Mouse (Mus musculus): ENCODE results near the gene Mafg. TPM values are rescaled to one million over a fixed set of nuclear protein-coding genes. Genes with fewer than 3 reads are reported as not detected.

The Mafg gene
- polyA plus RNA-seq, 1 experiment from 2014 or later: 36.4 TPM

GRCm38 (mm10) chr11:120575940-120576339, 57.5 kb downstream of the Mafg start:
- no peak overlapping the region for H3K4me3 ChIP-seq (replicated peaks)
- peaks cover 40% of the 10 kb centered on the region for H3K4me1 ChIP-seq
- H3K27ac ChIP-seq (replicated peaks): no peak overlapping the region
- peaks cover 35% of the 10 kb centered on the region for H3K36me3 ChIP-seq
- no peaks in the 10 kb centered on the region for H3K9me3 ChIP-seq (replicated peaks)
- ATAC-seq (ENCODE audit: insufficient number of reproducible peaks, low FRiP score, low TSS enrichment, low read depth): no peak
- no peak overlapping the region for H3K9ac ChIP-seq
- H3K27me3 ChIP-seq: no peaks in the 10 kb centered on the region
- no peak overlapping the region for H3K4me2 ChIP-seq (replicated peaks)

Small RNAs within 50 kb of the gene (microRNA-seq; reads per million reads assigned to microRNA genes)
- 0.86 reads per million for gene Mir6936 (ENCODE audit: borderline number of aligned reads)

Other genes starting within 250 kb of the Mafg start
- 34.1 and 36.3 TPM in 2 replicates for gene Nploc4, start 195.9 kb downstream of the Mafg start, polyA plus RNA-seq (2015; fragmentation: Nextera tagmentation; extraction: Ambion mirVana)
- gene Tspan10, start 191.0 kb downstream of the Mafg start, polyA plus RNA-seq (2015; fragmentation: Nextera tagmentation; extraction: Ambion mirVana): 1.9 and 2.1 TPM in 2 replicates
- gene Pde6g, start 180.1 kb downstream of the Mafg start, polyA plus RNA-seq (2015; fragmentation: Nextera tagmentation; extraction: Ambion mirVana): 0.26 and 0.31 TPM in 2 replicates
- 14.0 and 15.5 TPM in 2 replicates for gene Oxld1, start 175.5 kb downstream of the Mafg start, polyA plus RNA-seq (2015; fragmentation: Nextera tagmentation; extraction: Ambion mirVana)
- 32.4 and 38.5 TPM in 2 replicates for gene Ccdc137, start 175.5 kb downstream of the Mafg start, polyA plus RNA-seq (2015; fragmentation: Nextera tagmentation; extraction: Ambion mirVana)
- gene Arl16, start 166.0 kb downstream of the Mafg start, polyA plus RNA-seq (2015; fragmentation: Nextera tagmentation; extraction: Ambion mirVana): 57.1 and 57.8 TPM in 2 replicates
- gene Mrpl12, start 149.0 kb downstream of the Mafg start, polyA plus RNA-seq (2015; fragmentation: Nextera tagmentation; extraction: Ambion mirVana): 118 and 126 TPM in 2 replicates
- gene Slc25a10, start 141.8 kb downstream of the Mafg start, polyA plus RNA-seq (2015; fragmentation: Nextera tagmentation; extraction: Ambion mirVana): 47.3 and 53.6 TPM in 2 replicates
- gene Gcgr, start 102.9 kb downstream of the Mafg start, polyA plus RNA-seq (2015; fragmentation: Nextera tagmentation; extraction: Ambion mirVana): 0.60 TPM in 2 replicates
- gene Mcrip1, start 83.9 kb downstream of the Mafg start, polyA plus RNA-seq (2015; fragmentation: Nextera tagmentation; extraction: Ambion mirVana): 235 and 237 TPM in 2 replicates
- 1.8 and 2.3 TPM in 2 replicates for gene Ppp1r27, start 82.5 kb downstream of the Mafg start, polyA plus RNA-seq (2015; fragmentation: Nextera tagmentation; extraction: Ambion mirVana)
- gene P4hb, start 60.3 kb downstream of the Mafg start, polyA plus RNA-seq (2015; fragmentation: Nextera tagmentation; extraction: Ambion mirVana): 831 and 838 TPM in 2 replicates
- gene Arhgdia, start 52.0 kb downstream of the Mafg start, polyA plus RNA-seq (2015; fragmentation: Nextera tagmentation; extraction: Ambion mirVana): 593 and 594 TPM in 2 replicates
- 420 and 426 TPM in 2 replicates for gene Alyref, start 35.2 kb downstream of the Mafg start, polyA plus RNA-seq (2015; fragmentation: Nextera tagmentation; extraction: Ambion mirVana)
- gene Anapc11, start 35.2 kb downstream of the Mafg start, polyA plus RNA-seq (2015; fragmentation: Nextera tagmentation; extraction: Ambion mirVana): 219 and 224 TPM in 2 replicates
- gene Npb, start 25.1 kb downstream of the Mafg start, polyA plus RNA-seq (2015; fragmentation: Nextera tagmentation; extraction: Ambion mirVana): 1.8 and 1.9 TPM in 2 replicates
- gene Pcyt2, start 15.7 kb downstream of the Mafg start, polyA plus RNA-seq (2015; fragmentation: Nextera tagmentation; extraction: Ambion mirVana): 141 TPM in 2 replicates
- gene Sirt7, start 8.4 kb downstream of the Mafg start, polyA plus RNA-seq (2015; fragmentation: Nextera tagmentation; extraction: Ambion mirVana): 34.7 and 35.0 TPM in 2 replicates
- gene Pycr1, start 10.2 kb upstream of the Mafg start, polyA plus RNA-seq (2015; fragmentation: Nextera tagmentation; extraction: Ambion mirVana): 53.8 and 54.5 TPM in 2 replicates
- 1.0 and 1.6 TPM in 2 replicates for gene Myadml2, start 14.6 kb upstream of the Mafg start, polyA plus RNA-seq (2015; fragmentation: Nextera tagmentation; extraction: Ambion mirVana)
- 6.2 and 7.4 TPM in 2 replicates for gene Notum, start 27.6 kb upstream of the Mafg start, polyA plus RNA-seq (2015; fragmentation: Nextera tagmentation; extraction: Ambion mirVana)
- gene Aspscr1, start 39.4 kb upstream of the Mafg start, polyA plus RNA-seq (2015; fragmentation: Nextera tagmentation; extraction: Ambion mirVana): 114 and 120 TPM in 2 replicates
- gene Cenpx, start 80.1 kb upstream of the Mafg start, polyA plus RNA-seq (2015; fragmentation: Nextera tagmentation; extraction: Ambion mirVana): 145 and 157 TPM in 2 replicates
- gene Lrrc45, start 80.3 kb upstream of the Mafg start, polyA plus RNA-seq (2015; fragmentation: Nextera tagmentation; extraction: Ambion mirVana): 69.7 and 82.2 TPM in 2 replicates
- 64.5 and 75.4 TPM in 2 replicates for gene Rac3, start 87.9 kb upstream of the Mafg start, polyA plus RNA-seq (2015; fragmentation: Nextera tagmentation; extraction: Ambion mirVana)
- 35.9 and 36.6 TPM in 2 replicates for gene Dcxr, start 93.7 kb upstream of the Mafg start, polyA plus RNA-seq (2015; fragmentation: Nextera tagmentation; extraction: Ambion mirVana)
- gene Cbr2, start 98.5 kb upstream of the Mafg start, polyA plus RNA-seq (2015; fragmentation: Nextera tagmentation; extraction: Ambion mirVana): 193 and 315 TPM in 2 replicates
- gene Hmga1b, start 129.2 kb upstream of the Mafg start, polyA plus RNA-seq (2015; fragmentation: Nextera tagmentation; extraction: Ambion mirVana): 3.8 and 5.9 TPM in 2 replicates
- 56.0 and 62.0 TPM in 2 replicates for gene Rfng, start 150.6 kb upstream of the Mafg start, polyA plus RNA-seq (2015; fragmentation: Nextera tagmentation; extraction: Ambion mirVana)
- 205 and 214 TPM in 2 replicates for gene Gps1, start 150.7 kb upstream of the Mafg start, polyA plus RNA-seq (2015; fragmentation: Nextera tagmentation; extraction: Ambion mirVana)
- 61.4 and 64.4 TPM in 2 replicates for gene Dus1l, start 162.8 kb upstream of the Mafg start, polyA plus RNA-seq (2015; fragmentation: Nextera tagmentation; extraction: Ambion mirVana)
- 46.2 and 48.8 TPM in 2 replicates for gene Fasn, start 190.9 kb upstream of the Mafg start, polyA plus RNA-seq (2015; fragmentation: Nextera tagmentation; extraction: Ambion mirVana)

Measured in embryonic facial prominence, embryonic 15.5 days (tissue).